In the genomic region with DNA sequence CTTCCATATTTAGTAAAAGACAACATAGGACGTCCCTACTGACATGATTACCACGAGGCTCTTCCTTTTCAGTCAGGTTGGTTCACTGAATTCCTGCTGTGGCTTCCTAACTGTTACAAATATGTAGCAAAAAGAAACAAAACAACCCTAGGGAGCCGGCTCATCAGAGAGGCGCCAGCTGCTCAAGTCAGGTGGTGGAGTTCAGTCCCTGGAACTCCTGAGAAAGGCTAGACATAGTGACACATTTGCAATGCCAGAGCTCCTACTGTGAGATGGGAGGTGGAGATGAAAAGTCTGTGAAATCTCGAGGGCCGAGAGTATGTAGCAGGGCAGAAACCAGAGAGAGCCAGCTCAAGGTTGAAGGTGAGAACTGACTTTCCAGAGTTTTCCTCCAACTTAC, we compare ENCODE assay signal across 8 mouse cellular contexts.
DNase-seq lines count a peak whose midpoint lies in the region; ATAC-seq and TF ChIP-seq lines count a peak whose summit lies in the region.

No protein-coding gene starts in this region.

- H3K27ac ChIP-seq in heart, embryonic 16.5 days (ENCODE audit: low read length): peak overlapping the region; percentile 38; the same call in 1 of the 2 replicates
- H3K27ac ChIP-seq in heart, adult 2 months: no peak overlapping the region
- no peak overlapping the region for H3K27ac ChIP-seq in hindbrain, embryonic 13.5 days
- H3K27ac ChIP-seq in midbrain, embryonic 13.5 days: no peak overlapping the region

- peak overlapping the region; percentile 85 for H3K4me2 ChIP-seq in heart, embryonic 16.5 days (ENCODE audit: low read depth, low read length)
- peak overlapping the region; percentile 61 for H3K4me2 ChIP-seq in hindbrain, embryonic 13.5 days
- peak overlapping the region; percentile 60 for H3K4me2 ChIP-seq in midbrain, embryonic 13.5 days (replicated peaks)

- intact Hi-C loops in heart, adult 2 months (cut with DNase I): loop anchor here (2.0 kb wide), 1 partner anchor 90 kb away; no protein-coding TSS in a partner anchor

- H3K9me3 ChIP-seq in heart, embryonic 16.5 days (replicated peaks; ENCODE audit: control insufficient read depth, low read length): no peaks in the 10 kb centered on the region
- H3K9me3 ChIP-seq in hindbrain, embryonic 13.5 days: no peaks in the 10 kb centered on the region
- H3K9me3 ChIP-seq in midbrain, embryonic 13.5 days: no peaks in the 10 kb centered on the region

- H3K4me1 ChIP-seq in heart, embryonic 16.5 days (ENCODE audit: control insufficient read depth, insufficient read depth, low read length): peaks cover 15% of the 10 kb centered on the region
- no peaks in the 10 kb centered on the region for H3K4me1 ChIP-seq in heart, adult 2 months (ENCODE audit: control insufficient read depth, insufficient read depth, low read length)
- peaks cover 10% of the 10 kb centered on the region for H3K4me1 ChIP-seq in hindbrain, embryonic 13.5 days (replicated peaks)
- peaks cover 8% of the 10 kb centered on the region for H3K4me1 ChIP-seq in midbrain, embryonic 13.5 days (replicated peaks)

- no peaks in the 10 kb centered on the region for H3K79me2 ChIP-seq in heart, adult 2 months (replicated peaks; ENCODE audit: control insufficient read depth, insufficient read depth, low read length)

- H3K27me3 ChIP-seq in heart, embryonic 16.5 days (ENCODE audit: control insufficient read depth, insufficient read depth, low read length): no peaks in the 10 kb centered on the region
- H3K27me3 ChIP-seq in heart, adult 2 months (ENCODE audit: control insufficient read depth, insufficient read depth, low read length): no peaks in the 10 kb centered on the region
- H3K27me3 ChIP-seq in hindbrain, embryonic 13.5 days: no peaks in the 10 kb centered on the region
- H3K27me3 ChIP-seq in midbrain, embryonic 13.5 days: no peaks in the 10 kb centered on the region

- no peaks in the 10 kb centered on the region for H3K36me3 ChIP-seq in heart, embryonic 16.5 days (ENCODE audit: control insufficient read depth, insufficient read depth)
- no peaks in the 10 kb centered on the region for H3K36me3 ChIP-seq in heart, adult 2 months (ENCODE audit: control insufficient read depth, insufficient read depth, low read length)
- no peaks in the 10 kb centered on the region for H3K36me3 ChIP-seq in hindbrain, embryonic 13.5 days
- no peaks in the 10 kb centered on the region for H3K36me3 ChIP-seq in midbrain, embryonic 13.5 days

- TF ChIP-seq CTCF in heart, adult 2 months (IDR thresholded peaks at IDR 0.05): no peak

- no peak for DNase-seq in heart, adult 2 months
- peak; percentile 58 for DNase-seq in brain, adult 2 months (ENCODE audit: low read depth, low spot score)
- no peak for DNase-seq in frontal cortex, postnatal 36 days (ENCODE audit: low spot score in 2 of 2)
- no peak for DNase-seq in left cerebral cortex, adult 9 months (ENCODE audit: low spot score in 2 of 2)

- peak overlapping the region; percentile 50 for H3K4me3 ChIP-seq in heart, embryonic 16.5 days (ENCODE audit: low read length)
- H3K4me3 ChIP-seq in heart, adult 2 months: no peak overlapping the region
- peak overlapping the region; percentile 41 for H3K4me3 ChIP-seq in hindbrain, embryonic 13.5 days
- peak overlapping the region; percentile 40 for H3K4me3 ChIP-seq in midbrain, embryonic 13.5 days (replicated peaks)

- no peak for TF ChIP-seq EP300 in heart, adult 2 months (IDR thresholded peaks at IDR 0.05; ENCODE audit: insufficient read depth, low read depth, low read length)

- no peak for ATAC-seq in heart, embryonic 16.5 days (replicated peaks; ENCODE audit: extremely low read depth, insufficient read depth, low FRiP score)
- ATAC-seq in hindbrain, embryonic 13.5 days (ENCODE audit: low FRiP score): peak; percentile 40; the same call in 1 of the 2 replicates
- peak; percentile 51 for ATAC-seq in midbrain, embryonic 13.5 days
- no peak for ATAC-seq in granulocyte monocyte progenitor cell, adult 5-6 weeks (replicated peaks; ENCODE audit: poor library complexity, severe bottlenecking)

- TF ChIP-seq POLR2A in heart, adult 2 months (IDR thresholded peaks at IDR 0.05; ENCODE audit: insufficient read depth, low read depth, low read length): no peak

- peak overlapping the region; percentile 64; the same call in 1 of the 2 replicates for H3K9ac ChIP-seq in heart, embryonic 16.5 days (ENCODE audit: low read length)
- no peak overlapping the region for H3K9ac ChIP-seq in heart, adult 2 months (ENCODE audit: low read depth, low read length)
- peak overlapping the region; percentile 65; the same call in 1 of the 2 replicates for H3K9ac ChIP-seq in hindbrain, embryonic 13.5 days
- no peak overlapping the region for H3K9ac ChIP-seq in midbrain, embryonic 13.5 days (replicated peaks)

- WGBS in heart, embryonic 16.5 days: 14% methylated on average over 6 of the region's 6 CpGs
- 27% methylated on average over 6 of the region's 6 CpGs for WGBS in heart, adult 2 months
- 10% methylated on average over 6 of the region's 6 CpGs for WGBS in hindbrain, embryonic 13.5 days
- 10% methylated on average over 6 of the region's 6 CpGs for WGBS in midbrain, embryonic 13.5 days

Comparison
In these comparisons a context has a peak if more than half of its experiments do, and no peak if none do; other contexts are left out.
1. H3K9ac ChIP-seq: peak in heart, embryonic 16.5 days (single experiment) and hindbrain, embryonic 13.5 days (single experiment); none in heart, adult 2 months (single experiment) and midbrain, embryonic 13.5 days (single experiment).
2. ATAC-seq: peak in hindbrain, embryonic 13.5 days (single experiment) and midbrain, embryonic 13.5 days (single experiment); none in heart, embryonic 16.5 days (single experiment) and granulocyte monocyte progenitor cell, adult 5-6 weeks (single experiment).
3. Peak in every context shown above with its lines, with median percentiles within 50 percentile points of each other: H3K4me2 ChIP-seq.